Mouse (Mus musculus): ENCODE results near the gene Ints6l.
A peak's percentile ranks its signal among the peaks of the same experiment; 100 is the strongest.
"Not testable (repeated sequence)": the region's sequence is repeated elsewhere in the genome, so short reads cannot be mapped to it uniquely, and the experiment has no call there.

The Ints6l gene

DNA sequence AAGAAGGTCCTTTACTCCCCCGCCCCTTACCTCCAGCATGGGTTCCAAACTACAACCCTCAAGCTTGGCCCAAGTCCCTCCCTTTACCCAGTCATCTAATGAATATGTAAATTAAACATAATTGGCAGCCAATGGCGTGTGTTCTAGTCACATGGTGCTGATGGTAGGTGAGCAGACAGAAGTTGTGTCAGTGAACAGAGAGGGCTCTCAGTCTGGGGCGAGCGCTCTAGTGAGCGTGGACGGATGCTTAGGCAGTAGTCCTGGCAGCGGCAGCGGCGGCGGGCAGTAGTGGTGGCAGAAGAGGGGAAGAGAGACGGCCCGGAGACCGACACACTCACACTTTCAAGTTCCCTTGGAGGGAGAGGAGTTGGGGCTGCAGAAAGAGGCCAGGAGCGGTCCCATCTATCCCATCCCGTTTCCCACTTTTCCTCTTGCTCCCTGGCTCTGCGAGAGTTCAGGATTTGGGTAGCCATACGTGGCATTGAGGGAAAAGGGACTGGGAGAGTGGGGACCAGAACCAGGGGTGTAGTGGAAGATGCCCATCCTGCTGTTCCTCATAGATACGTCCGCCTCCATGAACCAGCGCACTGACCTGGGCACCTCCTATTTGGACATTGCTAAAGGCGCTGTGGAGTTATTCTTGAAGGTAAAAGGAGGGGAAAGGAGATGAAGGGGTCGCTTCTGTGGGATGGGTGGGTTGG is at the start of gene Ints6l:
Gene Ints6l, plus strand, starts transcription at position 187 of the 701 bp plus-strand sequence.
- peak; percentile 57 for DNase-seq (ENCODE audit: low spot score)

- no peak for DNase-seq (ENCODE audit: low spot score)
These were observed 49.2 kb upstream of the Ints6l start for GRCm38 (mm10) chrX:56405482-56405881.

DNA sequence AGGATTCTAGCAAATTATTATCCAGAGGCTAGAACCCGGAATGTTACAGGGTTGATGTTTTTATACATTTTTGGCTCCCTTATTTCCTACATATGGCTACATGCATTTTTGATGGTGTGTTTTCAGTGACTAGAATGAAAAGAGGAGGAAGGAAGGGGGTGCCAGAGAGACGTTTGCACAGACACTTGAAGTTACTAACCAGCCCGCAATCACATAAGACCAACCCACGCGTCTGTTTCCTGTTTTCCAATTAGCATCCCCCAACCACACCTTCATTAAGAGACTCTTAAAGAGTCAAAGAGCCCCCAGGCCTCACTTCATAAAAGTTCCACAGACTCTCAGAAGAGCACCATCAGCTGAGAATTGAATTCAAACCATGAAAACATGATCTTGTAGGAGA is 48.5 kb upstream of the Ints6l start:
- DNase-seq (ENCODE audit: low spot score) = no peak

GRCm38 (mm10) chrX:56416277-56416676 is 38.4 kb upstream of the Ints6l start:
- DNase-seq (ENCODE audit: low spot score) = no peak

DNA sequence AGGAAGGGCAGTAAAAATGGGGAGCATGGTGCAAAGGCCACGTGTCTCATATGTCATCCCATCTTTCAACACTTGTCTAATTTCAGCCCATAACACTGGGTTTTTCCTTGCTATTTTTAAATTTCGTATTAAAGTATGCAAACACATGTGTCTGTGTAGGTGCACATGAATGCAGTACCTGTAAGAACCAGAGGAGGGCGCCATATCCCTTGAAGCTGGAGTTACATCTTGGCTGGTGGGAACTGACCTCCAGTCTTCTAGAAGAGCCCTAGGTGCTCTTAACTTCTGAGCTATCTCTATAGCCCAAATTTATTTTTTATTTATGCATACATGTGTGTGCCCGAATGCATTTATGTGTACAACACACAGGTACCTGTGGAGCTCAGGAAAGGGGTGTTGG is 37.1 kb upstream of the Ints6l start:
- DNase-seq (ENCODE audit: low spot score) = no peak

GRCm38 (mm10) chrX:56430601-56431000 is 24.1 kb upstream of the Ints6l start:
- no peak for DNase-seq (ENCODE audit: low spot score)

DNA sequence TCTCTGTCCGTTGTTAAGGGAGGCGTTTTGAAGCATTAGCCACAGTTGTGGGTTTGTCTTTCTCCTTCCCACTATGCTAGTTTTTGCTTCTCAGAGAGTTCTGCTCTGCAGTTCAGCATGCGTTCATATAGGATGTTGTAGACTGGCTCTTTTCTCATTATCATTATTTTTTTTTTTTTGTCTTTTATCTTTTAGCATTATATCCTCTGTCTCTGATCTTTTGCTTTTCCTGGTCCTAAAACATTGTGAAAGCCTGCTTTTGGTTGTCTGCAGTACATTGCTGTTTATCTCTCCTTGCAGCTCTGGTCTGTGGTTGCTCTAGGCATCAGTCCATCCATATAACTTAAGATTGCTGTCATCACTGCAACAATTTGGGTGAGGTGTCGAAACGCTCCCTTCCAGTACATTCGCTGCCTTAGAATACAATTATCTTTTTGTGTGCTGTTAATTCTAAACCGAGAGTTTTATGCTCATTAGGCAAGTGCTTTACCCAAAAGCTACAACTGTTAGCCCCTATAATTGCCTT is 18.8 kb upstream of the Ints6l start:
- no peak for DNase-seq (ENCODE audit: low spot score)

- no peak for DNase-seq (ENCODE audit: low spot score)
These were observed 7.9 kb upstream of the Ints6l start for GRCm38 (mm10) chrX:56446487-56447428.

- DNase-seq (ENCODE audit: low spot score) = no peak
These were observed 7.1 kb upstream of the Ints6l start, which contains the start of gene Gm2174 for GRCm38 (mm10) chrX:56447524-56448015. Gm2174 (plus strand) TSS chrX:56447965.

- peak; percentile 84 for DNase-seq (ENCODE audit: low spot score)
These were observed 952 bp downstream of the Ints6l start for GRCm38 (mm10) chrX:56455372-56456246.

DNA sequence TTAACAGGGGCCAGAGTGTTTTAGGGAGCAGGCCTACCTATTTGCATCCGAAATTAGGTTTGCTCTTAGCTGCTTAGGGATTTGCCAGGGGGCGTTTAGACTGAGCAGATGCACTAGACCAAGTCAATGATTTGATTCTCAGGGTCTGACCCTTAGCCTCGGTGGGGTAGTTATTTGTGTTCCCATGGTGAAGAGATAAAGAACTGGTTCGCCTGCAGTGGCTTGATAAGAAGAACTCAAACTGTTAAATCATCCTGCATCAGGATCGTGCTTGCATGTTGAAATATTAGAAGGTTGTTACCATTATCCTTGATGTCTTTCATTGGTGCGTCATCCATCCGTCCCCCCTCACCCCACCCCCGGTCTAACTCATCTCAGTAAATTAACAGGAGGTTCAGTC is 1.7 kb downstream of the Ints6l start:
- DNase-seq (ENCODE audit: low spot score) = no peak

GRCm38 (mm10) chrX:56462020-56462933 is 7.6 kb downstream of the Ints6l start:
- DNase-seq (ENCODE audit: low spot score) = no peak

GRCm38 (mm10) chrX:56464906-56465305 is 10.2 kb downstream of the Ints6l start:
- no peak for DNase-seq (ENCODE audit: low spot score)

GRCm38 (mm10) chrX:56467688-56468087 is 13.0 kb downstream of the Ints6l start:
- no peak for DNase-seq (ENCODE audit: low spot score)

- DNase-seq (ENCODE audit: low spot score) = no peak
These were observed 13.8 kb downstream of the Ints6l start for GRCm38 (mm10) chrX:56468422-56468821.

DNA sequence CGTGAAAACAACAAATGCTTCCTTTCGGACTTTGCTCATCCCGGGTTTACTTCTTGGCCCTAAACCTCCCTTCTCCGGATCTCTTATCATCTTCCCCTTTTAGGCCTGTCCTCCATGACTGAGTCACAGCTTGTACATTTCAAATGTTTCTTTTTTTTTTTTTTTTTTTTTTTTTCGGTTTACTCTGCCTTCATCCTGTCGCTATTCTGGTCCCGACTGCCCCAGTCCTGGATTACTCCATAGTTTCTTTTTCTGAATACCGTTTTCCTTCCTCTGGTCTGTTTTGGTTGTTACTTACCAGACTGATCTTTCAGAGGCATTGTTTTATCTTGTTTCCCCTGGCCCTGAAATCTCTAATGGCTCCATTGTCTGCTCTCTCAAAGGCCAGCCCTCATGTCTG is 19.4 kb downstream of the Ints6l start:
- DNase-seq (ENCODE audit: low spot score) = no peak

DNA sequence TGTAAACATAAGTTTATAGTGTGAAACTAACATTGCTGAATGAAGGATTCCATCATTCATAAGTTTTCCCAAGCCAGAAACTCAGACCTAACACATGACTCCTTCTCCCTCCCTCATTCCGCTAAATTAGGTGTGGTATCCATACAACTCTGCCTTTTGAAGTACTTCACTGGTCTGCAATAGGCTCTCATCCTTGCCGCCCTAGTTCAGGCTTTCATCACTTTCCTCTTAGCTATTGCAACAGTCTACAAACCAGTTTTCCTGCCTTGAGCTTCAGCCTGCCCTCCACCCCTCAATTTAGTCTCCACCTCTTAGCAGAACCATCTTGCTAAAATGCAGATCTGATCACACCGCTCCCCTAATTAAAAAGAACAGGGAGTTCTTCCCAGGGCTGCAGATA is 22.9 kb downstream of the Ints6l start:
- no peak for DNase-seq (ENCODE audit: low spot score)

- no peak for DNase-seq (ENCODE audit: low spot score)
These were observed 27.2 kb downstream of the Ints6l start for GRCm38 (mm10) chrX:56481906-56482305.

- peak; percentile 80 for DNase-seq (ENCODE audit: low spot score)
These were observed 35.1 kb downstream of the Ints6l start for GRCm38 (mm10) chrX:56489758-56490157.

DNA sequence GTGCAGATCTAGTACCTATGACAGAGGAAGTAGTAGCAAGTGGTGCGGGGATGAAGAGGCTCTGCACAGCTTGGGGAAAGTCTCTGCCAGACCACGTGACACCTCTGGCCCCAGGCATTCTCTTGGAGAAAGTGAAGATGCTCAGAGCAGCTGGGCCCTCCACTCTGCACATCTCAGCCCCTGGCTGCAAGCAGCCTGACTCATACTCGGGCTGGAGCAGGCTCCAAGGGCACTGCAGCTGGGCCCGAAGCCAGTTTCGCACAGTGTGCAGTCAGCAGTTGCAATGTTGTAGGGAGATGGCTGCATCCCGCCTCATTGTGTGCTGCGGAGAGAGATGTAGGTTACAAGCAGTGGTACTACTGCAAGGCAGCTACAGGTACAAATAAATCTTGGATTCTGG is 42.6 kb downstream of the Ints6l start:
- no peak for DNase-seq (ENCODE audit: low spot score)

DNA sequence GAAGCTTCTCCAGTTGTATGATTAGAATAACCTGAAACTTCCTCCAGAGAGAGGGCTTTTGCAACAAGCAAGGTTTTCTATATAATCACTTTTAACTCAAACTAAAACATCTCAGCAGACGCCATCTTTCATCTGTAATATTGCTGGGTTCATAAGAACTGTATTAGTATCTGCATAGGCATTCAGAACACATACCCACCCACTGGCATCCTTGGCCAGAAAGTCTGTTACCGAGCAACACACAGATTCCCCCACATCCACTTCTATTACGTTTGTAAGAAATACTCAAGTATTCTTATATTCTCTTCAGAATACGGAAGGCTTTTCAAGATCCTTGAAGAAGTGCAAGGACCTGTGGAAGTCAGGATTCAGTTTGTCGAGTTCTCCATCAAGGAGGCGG is 69.8 kb downstream of the Ints6l start, which contains the start of gene Gm10477:
Gene Gm10477, plus strand, starts transcription at position 301 of the 400 bp plus-strand sequence.
- DNase-seq (ENCODE audit: low spot score) = not testable (repeated sequence)

Measured in adipocyte (in vitro differentiated cells).